Mouse (Mus musculus): Measurements from ENCODE around the gene Abcc10. TPM values are rescaled to one million over a fixed set of nuclear protein-coding genes. Genes with fewer than 3 reads are reported as not detected.
A peak's percentile ranks its signal among the peaks of the same experiment; 100 is the strongest.

The Abcc10 gene
- polyA plus RNA-seq, 1 experiment from 2014 or later = 6.3 TPM

DNA sequence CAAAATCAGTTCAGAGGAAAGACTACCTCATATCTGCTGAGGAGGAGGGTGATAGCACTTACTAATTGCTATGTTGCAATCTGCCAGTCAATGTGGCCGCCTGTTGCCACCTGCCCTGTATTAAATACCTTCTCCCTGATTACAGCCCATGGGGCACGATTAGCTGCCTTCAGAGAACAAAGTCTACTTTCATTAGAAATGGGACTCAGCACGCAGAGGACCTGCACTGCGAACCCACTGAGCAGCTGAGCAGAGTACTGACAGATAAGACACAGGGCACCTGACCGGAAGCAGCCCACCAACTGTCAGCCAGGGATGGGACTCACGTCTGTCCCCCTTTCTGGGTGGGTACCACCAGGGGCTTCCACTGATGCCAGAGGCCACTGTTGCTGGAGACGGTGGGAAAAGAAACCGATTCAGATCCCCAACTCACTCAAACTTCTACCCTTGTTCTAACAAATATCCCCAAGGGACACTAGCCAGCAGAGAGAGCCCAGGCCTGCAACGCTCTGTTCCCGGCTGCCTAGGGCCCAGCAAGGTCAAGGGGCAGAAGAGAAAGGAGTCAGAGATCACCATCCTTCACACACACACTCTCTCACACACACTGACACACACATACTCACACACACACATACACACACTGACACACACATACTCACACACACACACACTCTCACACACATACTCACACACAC, 60.0 kb downstream of the Abcc10 start:
- 75% methylated on average over 10 of the region's 10 CpGs for WGBS
- no peak for ATAC-seq (replicated peaks; ENCODE audit: low FRiP score)
- H3K27ac ChIP-seq = no peak overlapping the region
- no peak overlapping the region for H3K4me2 ChIP-seq
- H3K9ac ChIP-seq = no peak overlapping the region
- peaks cover 87% of the 10 kb centered on the region for H3K36me3 ChIP-seq
- no peaks in the 10 kb centered on the region for H3K9me3 ChIP-seq (replicated peaks)
- no peak overlapping the region for H3K4me3 ChIP-seq (replicated peaks)
- peaks cover 18% of the 10 kb centered on the region for H3K4me1 ChIP-seq
- no peaks in the 10 kb centered on the region for H3K27me3 ChIP-seq

- Histone ChIP-seq H3K4me2 (no peak overlapping the region), H3K27ac (no peak overlapping the region), H3K36me3 (peaks cover 88% of the 10 kb centered on the region), H3K4me3 (replicated peaks) (no peak overlapping the region), H3K9me3 (replicated peaks) (no peaks in the 10 kb centered on the region), H3K27me3 (no peaks in the 10 kb centered on the region), H3K9ac (no peak overlapping the region), H3K4me1 (peaks cover 18% of the 10 kb centered on the region)
- WGBS = 82% methylated on average over 7 of the region's 7 CpGs
- no peak for ATAC-seq (replicated peaks; ENCODE audit: low FRiP score)
Measured at GRCm38 (mm10) chr17:46267511-46267910, 60.6 kb downstream of the Abcc10 start.

GRCm38 (mm10) chr17:46266986-46267385, 61.2 kb downstream of the Abcc10 start:
- H3K36me3 ChIP-seq = peaks cover 91% of the 10 kb centered on the region
- no peak overlapping the region for H3K4me2 ChIP-seq
- peaks cover 18% of the 10 kb centered on the region for H3K4me1 ChIP-seq
- no peaks in the 10 kb centered on the region for H3K27me3 ChIP-seq
- H3K4me3 ChIP-seq (replicated peaks) = no peak overlapping the region
- H3K9ac ChIP-seq = no peak overlapping the region
- no peak for ATAC-seq (replicated peaks; ENCODE audit: low FRiP score)
- H3K9me3 ChIP-seq (replicated peaks) = no peaks in the 10 kb centered on the region
- peak overlapping the region; percentile 16; the same call in 1 of the 2 replicates for H3K27ac ChIP-seq
- WGBS = 42% methylated on average over 6 of the region's 6 CpGs

GRCm38 (mm10) chr17:46265918-46266618, 62.1 kb downstream of the Abcc10 start:
- WGBS = 26% methylated on average over 14 of the region's 14 CpGs
- H3K4me2 ChIP-seq = no peak overlapping the region
- H3K4me1 ChIP-seq = peaks cover 18% of the 10 kb centered on the region
- no peaks in the 10 kb centered on the region for H3K9me3 ChIP-seq (replicated peaks)
- no peaks in the 10 kb centered on the region for H3K27me3 ChIP-seq
- H3K4me3 ChIP-seq (replicated peaks) = no peak overlapping the region
- H3K27ac ChIP-seq = peak overlapping the region; percentile 16
- 0 out of 2 replicates have a peak, but pooled peaks have one; percentile 37 for ATAC-seq (replicated peaks; ENCODE audit: low FRiP score)
- H3K9ac ChIP-seq = no peak overlapping the region
- peaks cover 91% of the 10 kb centered on the region for H3K36me3 ChIP-seq

- Histone ChIP-seq H3K9me3 (replicated peaks) (no peaks in the 10 kb centered on the region), H3K4me1 (peaks cover 18% of the 10 kb centered on the region), H3K4me2 (no peak overlapping the region), H3K27ac (no peak overlapping the region), H3K36me3 (peaks cover 91% of the 10 kb centered on the region), H3K27me3 (no peaks in the 10 kb centered on the region), H3K4me3 (replicated peaks) (no peak overlapping the region), H3K9ac (no peak overlapping the region)
- ATAC-seq (replicated peaks; ENCODE audit: low FRiP score) = no peak
- 83% methylated on average over 12 of the region's 12 CpGs for WGBS
Measured at GRCm38 (mm10) chr17:46265502-46265901, 62.6 kb downstream of the Abcc10 start.

- ATAC-seq (replicated peaks; ENCODE audit: low FRiP score) = no peak
- peaks cover 96% of the 10 kb centered on the region for H3K36me3 ChIP-seq
- WGBS = 95% methylated on average over 5 of the region's 5 CpGs
- H3K4me2 ChIP-seq = no peak overlapping the region
- no peak overlapping the region for H3K4me3 ChIP-seq (replicated peaks)
- no peaks in the 10 kb centered on the region for H3K27me3 ChIP-seq
- no peak overlapping the region for H3K9ac ChIP-seq
- H3K27ac ChIP-seq = no peak overlapping the region
- H3K4me1 ChIP-seq = peaks cover 14% of the 10 kb centered on the region
- H3K9me3 ChIP-seq (replicated peaks) = no peaks in the 10 kb centered on the region
Measured at GRCm38 (mm10) chr17:46262201-46262694, 65.9 kb downstream of the Abcc10 start.

DNA sequence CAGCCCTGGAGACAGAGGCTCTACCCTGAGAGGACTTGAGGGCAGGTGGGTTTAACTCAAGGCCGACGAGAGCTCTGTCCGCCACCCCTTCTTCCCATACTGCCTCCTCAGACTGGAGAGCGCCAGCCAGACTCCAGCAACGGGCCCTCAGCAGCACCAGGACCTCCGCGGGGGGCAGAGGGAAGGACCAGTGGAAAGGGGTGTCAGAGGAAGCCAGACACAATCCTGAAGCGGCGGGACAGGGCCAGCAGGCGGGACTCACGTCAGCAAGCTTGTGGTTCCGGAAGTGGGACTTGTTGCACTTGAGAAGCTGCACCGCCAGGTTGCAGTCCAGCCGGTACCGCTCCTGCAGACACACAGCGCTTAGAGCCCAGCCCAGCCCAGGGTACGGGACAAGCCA, 68.5 kb downstream of the Abcc10 start:
- no peak for ATAC-seq (replicated peaks; ENCODE audit: low FRiP score)
- H3K27me3 ChIP-seq = peaks cover 9% of the 10 kb centered on the region
- 89% methylated on average over 17 of the region's 17 CpGs for WGBS
- H3K4me1 ChIP-seq = peaks cover 3% of the 10 kb centered on the region; the same call in 1 of the 2 replicates
- H3K36me3 ChIP-seq = peaks cover 83% of the 10 kb centered on the region
- no peaks in the 10 kb centered on the region for H3K9me3 ChIP-seq (replicated peaks)
- H3K27ac ChIP-seq = no peak overlapping the region
- H3K4me3 ChIP-seq (replicated peaks) = no peak overlapping the region
- H3K9ac ChIP-seq = no peak overlapping the region
- H3K4me2 ChIP-seq = no peak overlapping the region

DNA sequence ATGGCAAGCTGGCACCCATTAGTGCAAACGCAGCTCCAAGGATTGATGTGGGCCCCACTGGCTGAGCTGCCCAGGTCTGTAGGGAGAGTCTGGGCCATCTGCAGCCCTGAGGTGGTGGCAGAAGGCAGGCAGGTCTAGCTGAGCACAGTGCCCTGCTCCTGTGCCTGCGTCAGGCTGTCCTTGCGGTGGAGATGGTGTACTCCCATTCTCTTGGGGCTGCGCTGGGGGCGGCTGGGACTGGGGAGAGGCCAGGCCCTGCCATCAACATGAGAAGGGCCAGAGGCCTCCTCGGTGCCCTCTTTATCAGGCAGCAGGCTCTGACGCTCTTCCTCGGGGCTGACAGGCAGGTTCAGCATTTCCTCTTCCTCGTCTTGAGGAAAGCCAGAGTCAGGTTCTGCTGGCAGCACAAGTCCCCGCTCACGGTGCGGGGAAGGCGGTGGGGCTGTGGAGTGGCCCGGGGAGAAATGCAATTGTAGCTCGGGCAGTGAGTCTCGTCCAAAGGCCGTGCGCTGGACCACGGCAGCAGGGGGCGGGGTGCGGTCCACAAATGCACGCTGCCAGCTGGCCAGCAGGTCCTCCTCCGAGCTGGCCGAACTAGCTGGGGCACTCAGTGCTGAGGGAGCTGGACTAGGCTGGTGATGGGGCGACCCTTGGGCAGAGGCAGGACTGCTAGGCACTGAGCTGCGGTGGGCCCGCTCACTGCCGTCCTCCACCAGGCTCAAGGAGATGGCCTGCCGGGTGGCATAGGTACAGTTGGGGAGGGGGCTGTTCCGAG, 69.7 kb downstream of the Abcc10 start:
- no peak for ATAC-seq (replicated peaks; ENCODE audit: low FRiP score)
- 72% methylated on average over 30 of the region's 30 CpGs for WGBS
- Histone ChIP-seq H3K4me2 (no peak overlapping the region), H3K27me3 (peaks cover 19% of the 10 kb centered on the region), H3K27ac (no peak overlapping the region), H3K36me3 (peaks cover 71% of the 10 kb centered on the region), H3K4me1 (peaks cover 13% of the 10 kb centered on the region), H3K9me3 (replicated peaks) (no peaks in the 10 kb centered on the region), H3K9ac (no peak overlapping the region), H3K4me3 (replicated peaks) (no peak overlapping the region)

GRCm38 (mm10) chr17:46255147-46255546, 73.0 kb downstream of the Abcc10 start:
- Histone ChIP-seq H3K4me1 (peaks cover 19% of the 10 kb centered on the region), H3K9ac (no peak overlapping the region), H3K36me3 (peaks cover 61% of the 10 kb centered on the region), H3K9me3 (replicated peaks) (no peaks in the 10 kb centered on the region), H3K4me3 (replicated peaks) (0 out of 2 replicates have a peak overlapping the region, but pooled peaks have one; percentile 5), H3K27ac (no peak overlapping the region), H3K27me3 (peaks cover 19% of the 10 kb centered on the region), H3K4me2 (0 out of 2 replicates have a peak overlapping the region, but pooled peaks have one; percentile 100)
- ATAC-seq (replicated peaks; ENCODE audit: low FRiP score) = no peak
- 30% methylated on average over 6 of the region's 6 CpGs for WGBS

- Histone ChIP-seq H3K27me3 (peaks cover 19% of the 10 kb centered on the region), H3K4me3 (replicated peaks) (peak overlapping the region; percentile 73), H3K9me3 (replicated peaks) (no peaks in the 10 kb centered on the region), H3K4me1 (peaks cover 23% of the 10 kb centered on the region), H3K27ac (no peak overlapping the region), H3K36me3 (peaks cover 61% of the 10 kb centered on the region), H3K9ac (peak overlapping the region; percentile 68), H3K4me2 (peak overlapping the region; percentile 100)
- ATAC-seq (replicated peaks; ENCODE audit: low FRiP score) = peak; percentile 24
- WGBS = under 1% methylated on average over 54 of the region's 54 CpGs
Measured at GRCm38 (mm10) chr17:46254106-46254505, 74.0 kb downstream of the Abcc10 start.

DNA sequence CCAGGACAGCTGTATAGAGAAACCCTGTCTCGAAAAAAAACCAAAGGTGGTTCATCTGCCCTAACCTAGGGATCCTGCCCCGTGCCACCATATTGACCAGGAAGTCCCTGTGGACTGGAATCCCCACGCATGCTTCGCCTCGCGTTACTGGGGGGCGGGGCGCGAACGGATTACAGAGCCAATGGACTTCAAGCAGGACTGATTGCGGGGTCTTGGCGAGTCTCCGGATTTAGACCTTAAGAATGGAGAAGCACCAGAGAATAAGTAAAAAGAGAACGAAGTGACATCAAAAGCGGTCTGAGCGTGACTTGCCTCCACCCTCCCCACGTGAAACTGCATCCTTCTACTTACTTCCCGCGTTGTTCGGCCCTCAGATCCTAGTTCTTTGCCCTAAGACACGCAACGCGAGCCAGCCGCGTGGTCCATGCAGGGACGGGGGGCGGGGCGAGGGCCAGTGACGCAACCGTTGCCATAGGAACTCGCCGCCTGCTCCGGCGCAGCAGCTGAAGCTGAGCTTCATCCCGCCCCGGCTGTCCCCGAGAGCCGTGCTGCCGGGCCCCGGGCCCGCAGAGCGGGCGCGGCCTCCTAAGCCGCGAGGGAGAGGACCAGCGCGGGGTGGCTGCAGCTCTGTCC, 74.6 kb downstream of the Abcc10 start, which contains the start of gene Lrrc73:
Lrrc73 (plus strand) TSS at position 80 of the 633 bp plus-strand sequence.
- no peak within 1 kb of the TSS for H3K27ac ChIP-seq
- 2% methylated on average over 48 of the region's 48 CpGs for WGBS
- H3K4me3 ChIP-seq (replicated peaks) = peak within 1 kb of the TSS; percentile 73
- peaks cover 26% of the 10 kb centered on the region for H3K4me1 ChIP-seq
- peak within 1 kb of the TSS; percentile 68 for H3K9ac ChIP-seq
- H3K9me3 ChIP-seq (replicated peaks) = no peaks in the 10 kb centered on the region
- H3K4me2 ChIP-seq = peak within 1 kb of the TSS; percentile 100
- peak; percentile 83 for ATAC-seq (replicated peaks; ENCODE audit: low FRiP score)
- H3K36me3 ChIP-seq = peaks cover 57% of the 10 kb centered on the region
- peaks cover 19% of the 10 kb centered on the region for H3K27me3 ChIP-seq
